Mouse (Mus musculus) left cerebral cortex, postnatal 25 days (tissue): ENCODE measurements around the gene Sdha. TPM values are rescaled to one million over a fixed set of nuclear protein-coding genes. Genes with fewer than 3 reads are reported as not detected.

Experiments used
- DNase-seq, 2 experiments: peaks; one replicate each; pipeline ENCODE4 v3.0.0; 2022; ENCODE audit warnings: low spot score in 2 of 2, mixed read lengths in 1 of 2
- intact Hi-C: fragments of 180-260 bp; cut with DNase I; formaldehyde crosslinking; loops from one replicate; pipeline ENCODE4 v1.15.1; 2025
- total RNA-seq, 2 experiments: library from RNA; stranded (reverse); gene quantifications; 2 replicates each; pipeline ENCODE4 v1.2.3; 2021

Gene Sdha
- 100 to 1,000 TPM; 310 to 311 TPM for total RNA-seq

- peak; percentile 95 to 97 for DNase-seq
- intact Hi-C loops = loop anchor here (5.0 kb wide), 1 partner anchor 173 kb away; no protein-coding TSS in a partner anchor
These were observed at the start of gene Sdha, which contains the start of gene Ccdc127 for GRCm38 (mm10) chr13:74349566-74350434. Gene Sdha (minus strand): TSS chr13:74350280. Gene Ccdc127 (plus strand): TSS chr13:74350309.

DNA sequence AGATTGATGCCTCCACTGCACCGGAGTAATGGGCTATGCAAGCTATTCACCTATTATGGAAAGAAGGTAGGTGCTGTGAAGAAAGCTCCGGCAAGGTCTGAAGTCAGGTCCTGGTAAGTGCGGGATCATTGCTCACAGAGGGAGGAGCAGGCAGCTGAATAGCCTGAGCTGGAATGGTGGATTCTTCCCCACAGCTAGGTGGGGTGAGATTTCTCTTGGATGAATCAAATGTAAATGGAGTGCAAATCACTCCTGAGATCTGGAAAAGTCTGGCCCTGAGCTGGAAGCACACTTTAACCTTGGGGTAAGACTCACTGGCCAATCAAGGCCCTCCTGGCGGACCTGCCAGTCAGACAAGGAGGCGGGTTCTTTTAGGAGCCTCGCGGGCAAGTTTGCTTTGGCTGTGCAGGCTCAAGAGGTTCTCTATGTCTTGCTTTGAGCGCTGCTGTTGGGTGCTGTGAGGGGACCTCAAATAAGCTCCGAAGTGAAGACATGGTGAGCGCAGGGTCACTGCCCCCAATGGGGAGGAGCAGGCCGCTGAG, 49.3 kb upstream of the Sdha start, which contains the start of gene Ftl1-ps1:
Gene Ftl1-ps1, plus strand, starts transcription at position 397 of the 542 bp plus-strand sequence.
- intact Hi-C loops = no loop called here
- no peak for DNase-seq

DNA sequence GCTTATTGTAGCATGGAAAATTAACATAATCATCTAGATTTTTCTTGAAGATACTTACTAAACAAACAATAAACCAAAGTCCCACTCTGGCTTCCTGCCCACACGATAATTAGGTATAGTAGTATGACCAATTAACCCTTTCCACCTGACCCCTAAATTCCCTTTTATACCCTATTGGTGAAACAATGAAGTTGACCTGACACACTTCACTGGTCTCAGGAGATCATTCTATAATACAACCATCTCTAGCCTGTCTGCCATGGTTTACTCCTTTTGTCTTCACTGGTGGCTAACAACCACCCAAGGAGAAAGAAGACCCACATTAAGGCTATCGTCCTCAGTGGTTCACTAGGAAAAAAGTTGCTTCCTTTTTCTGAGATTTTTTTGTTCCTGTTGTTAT, 41.1 kb upstream of the Sdha start:
- DNase-seq = no peak
- intact Hi-C loops = loop anchor here (5.0 kb wide), 2 partner anchors 1451 to 1631 kb away; no protein-coding TSS in a partner anchor

DNA sequence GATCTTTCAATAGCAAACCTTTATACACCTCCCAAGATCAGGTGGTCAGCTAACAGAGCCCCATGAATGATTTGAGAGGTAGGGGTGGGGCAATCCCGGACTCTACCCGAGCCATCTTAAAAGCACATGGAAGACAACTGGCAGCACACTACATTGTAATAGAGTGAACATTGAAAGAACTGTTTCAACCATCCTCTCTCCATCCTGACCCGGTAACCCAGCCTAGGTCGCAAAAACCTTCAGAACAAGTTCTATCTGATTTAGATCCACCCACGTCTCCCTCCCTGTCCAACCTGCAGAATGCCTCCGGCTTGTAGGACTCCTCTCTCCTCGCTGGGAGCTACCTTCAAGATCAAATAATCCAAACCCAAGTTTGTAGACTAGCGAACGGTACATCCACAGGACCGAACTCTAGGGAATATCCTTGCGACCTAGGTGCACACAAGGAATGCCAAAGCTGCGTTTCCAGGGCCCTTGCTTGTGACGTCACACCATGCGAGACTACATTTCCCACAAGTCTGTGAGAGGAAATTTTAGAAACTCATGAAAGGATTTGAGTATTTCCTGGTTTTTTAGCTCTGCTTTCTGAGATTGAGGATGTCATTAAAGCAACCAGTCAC, 40.4 kb upstream of the Sdha start, which contains the start of gene Zfp72:
Gene Zfp72, minus strand, starts transcription at position 466 of the 620 bp plus-strand sequence.
- intact Hi-C loops = loop anchor here (5.0 kb wide), 2 partner anchors 1452 to 1632 kb away; no protein-coding TSS in a partner anchor
- peak; percentile 83 to 90 for DNase-seq

GRCm38 (mm10) chr13:74389730-74390129, 39.6 kb upstream of the Sdha start:
- intact Hi-C loops = loop anchor here (5.0 kb wide), 2 partner anchors 1453 to 1633 kb away; no protein-coding TSS in a partner anchor
- DNase-seq = no peak

- DNase-seq = no peak
- intact Hi-C loops = no loop called here
These were observed 32.2 kb upstream of the Sdha start for GRCm38 (mm10) chr13:74382289-74382688.

GRCm38 (mm10) chr13:74381533-74382276, 31.6 kb upstream of the Sdha start:
- DNase-seq = no peak
- intact Hi-C loops = no loop called here

GRCm38 (mm10) chr13:74363859-74364235, 13.8 kb upstream of the Sdha start, which contains the start of gene Lrrc14b:
Gene Lrrc14b (minus strand): TSS chr13:74364005.
- no peak for DNase-seq
- intact Hi-C loops = no loop called here

GRCm38 (mm10) chr13:74363176-74363858, 13.2 kb upstream of the Sdha start:
- intact Hi-C loops = no loop called here
- DNase-seq = no peak

GRCm38 (mm10) chr13:74362218-74362617, 12.1 kb upstream of the Sdha start:
- intact Hi-C loops = no loop called here
- DNase-seq = no peak

DNA sequence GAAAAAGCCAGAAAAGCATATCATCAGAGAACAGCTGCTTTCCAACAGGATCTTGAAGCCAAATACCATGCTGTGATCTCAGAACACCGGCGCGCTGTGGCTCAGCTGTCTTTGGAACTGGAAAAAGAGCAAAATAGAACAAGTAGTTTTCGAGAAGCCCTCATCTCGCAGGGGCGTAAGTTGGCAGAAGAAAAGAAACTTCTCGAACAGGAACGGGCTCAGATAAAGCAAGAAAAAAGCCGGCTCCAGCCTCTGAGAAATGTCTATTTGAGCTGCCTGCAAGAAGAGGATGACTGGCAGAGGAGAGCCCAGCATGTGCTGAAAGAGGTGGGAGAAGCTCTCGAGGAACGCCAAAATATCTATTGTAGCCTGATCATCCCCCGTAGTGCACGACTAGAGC, 6.4 kb upstream of the Sdha start:
- intact Hi-C loops = no loop called here
- peak in 1 of 2 experiments; percentile 59 for DNase-seq

GRCm38 (mm10) chr13:74350435-74350906, 391 bp upstream of the Sdha start:
- intact Hi-C loops = loop anchor here (5.0 kb wide), 1 partner anchor 172 kb away; no protein-coding TSS in a partner anchor
- DNase-seq = no peak

- no peak for DNase-seq
- intact Hi-C loops = no loop called here
These were observed 9.0 kb downstream of the Sdha start for GRCm38 (mm10) chr13:74341036-74341435.

DNA sequence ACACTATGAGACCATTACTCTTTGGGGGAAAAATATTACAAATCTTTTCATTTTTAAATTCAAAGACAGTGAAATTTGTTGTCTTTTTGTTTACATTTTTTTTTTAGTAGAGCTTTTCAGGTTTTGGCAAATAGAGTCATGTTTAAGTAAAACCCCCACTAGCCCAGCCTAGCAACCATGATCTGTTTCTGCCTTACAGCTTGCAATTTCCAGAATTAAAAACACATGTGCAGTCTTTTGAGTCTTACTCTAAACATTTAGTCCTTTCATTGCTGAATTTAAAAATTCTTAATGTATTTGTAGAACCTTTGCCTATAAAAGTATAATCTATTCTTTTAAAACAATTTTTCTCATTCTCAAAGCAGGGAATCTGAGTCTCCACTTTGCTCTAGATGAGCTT, 20.8 kb downstream of the Sdha start:
- DNase-seq = no peak
- intact Hi-C loops = no loop called here

DNA sequence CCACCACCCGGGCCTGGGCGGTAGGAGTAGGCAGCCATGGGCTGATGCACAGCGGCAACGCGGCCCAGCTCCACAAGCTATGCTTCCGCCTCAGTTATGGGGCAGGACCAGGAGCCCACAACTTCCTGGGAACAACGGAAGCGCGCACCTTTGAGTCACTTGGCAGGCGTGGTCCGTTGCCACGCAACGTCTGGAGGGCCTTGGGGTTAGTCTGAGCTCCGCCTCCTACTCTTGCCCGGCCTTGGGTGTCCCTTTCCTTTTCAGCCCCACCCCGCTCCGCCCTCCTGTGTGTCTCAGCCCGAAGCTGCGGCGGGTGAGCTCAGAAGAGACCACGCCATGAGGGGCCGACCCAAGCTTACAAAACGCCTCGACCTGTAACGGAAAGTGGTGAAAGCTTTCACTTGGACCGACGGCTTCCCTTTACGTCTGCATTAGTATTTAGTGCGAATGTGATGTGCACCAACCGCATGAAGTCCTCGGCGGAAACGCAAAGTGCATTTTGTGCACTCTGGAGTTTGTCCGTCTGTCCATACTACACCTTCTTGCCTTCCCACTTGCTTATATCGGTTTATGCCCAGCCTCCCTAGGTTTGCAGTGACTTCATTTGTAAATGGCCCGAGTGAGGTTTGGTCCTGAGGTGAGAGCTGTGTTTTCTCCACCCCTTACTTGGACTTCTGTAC, 32.8 kb downstream of the Sdha start, which contains the start of gene Pdcd6:
Gene Pdcd6, minus strand, starts transcription at position 411 of the 680 bp plus-strand sequence.
- DNase-seq = peak; percentile 92 to 96
- intact Hi-C loops = no loop called here

DNA sequence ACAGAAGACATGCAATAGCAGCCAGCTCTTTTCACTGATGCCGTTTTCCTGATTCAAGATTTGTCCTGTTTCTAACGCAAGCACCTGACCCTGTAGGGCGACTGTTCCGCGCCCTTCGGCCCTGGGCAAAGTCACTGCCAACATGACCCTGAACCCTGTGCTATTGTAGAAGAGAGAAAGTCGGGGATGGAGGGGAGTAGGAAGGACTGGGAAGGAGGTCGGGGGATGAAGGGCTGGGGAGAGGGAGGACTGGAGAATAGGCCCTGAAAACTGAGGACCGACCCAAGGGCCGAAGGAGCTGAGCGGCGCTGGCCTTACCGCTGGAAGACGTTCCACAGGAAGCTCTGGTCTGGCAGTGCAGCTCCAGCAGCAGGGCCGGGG, 33.3 kb downstream of the Sdha start:
- DNase-seq = no peak
- intact Hi-C loops = no loop called here

DNA sequence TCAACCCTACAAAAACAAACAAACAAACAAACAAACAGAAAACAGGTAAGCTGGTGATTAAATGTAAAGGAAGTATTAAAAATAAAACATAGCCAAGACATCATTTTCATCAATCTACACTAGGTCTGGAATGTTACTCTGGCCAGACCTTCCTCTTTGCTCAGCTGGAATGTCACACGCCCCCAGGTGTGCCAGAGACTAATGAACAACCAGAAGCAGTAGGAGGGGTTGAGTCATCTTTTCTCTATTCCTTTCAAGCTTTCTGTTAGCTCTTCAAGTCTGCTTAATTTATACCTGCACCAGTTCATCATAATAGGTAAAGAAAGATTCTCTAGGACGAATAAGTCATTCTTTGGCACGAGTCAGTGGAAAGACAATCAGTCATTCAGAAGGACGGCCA, 33.7 kb downstream of the Sdha start:
- no peak for DNase-seq
- intact Hi-C loops = no loop called here

DNA sequence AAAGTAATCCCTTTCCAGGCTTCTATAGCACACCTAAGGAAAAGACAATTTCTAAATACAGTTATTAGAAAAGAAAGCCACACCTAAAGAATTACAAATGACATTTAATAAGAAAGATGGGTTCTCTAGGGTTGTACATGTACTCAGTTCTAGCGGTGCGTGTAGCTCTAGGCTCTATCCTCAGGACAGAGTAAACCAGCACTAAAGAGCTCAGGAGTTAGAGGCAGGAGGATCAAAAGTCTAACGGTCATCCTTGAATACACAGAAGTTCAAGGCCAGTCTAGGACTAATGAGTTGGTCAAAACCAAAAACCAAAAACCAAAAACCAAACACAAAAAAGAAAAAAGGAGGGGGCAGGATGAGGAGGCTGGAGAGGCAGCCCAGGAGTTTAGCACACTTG, 35.5 kb downstream of the Sdha start:
- intact Hi-C loops = no loop called here
- DNase-seq = no peak
